Mouse (Mus musculus): Measurements from ENCODE around the gene Prkag1. TPM values are rescaled to one million over a fixed set of nuclear protein-coding genes. Genes with fewer than 3 reads are reported as not detected.

Gene Prkag1
- polyA plus RNA-seq, 1 experiment from 2014 or later = 85.9 TPM

DNA sequence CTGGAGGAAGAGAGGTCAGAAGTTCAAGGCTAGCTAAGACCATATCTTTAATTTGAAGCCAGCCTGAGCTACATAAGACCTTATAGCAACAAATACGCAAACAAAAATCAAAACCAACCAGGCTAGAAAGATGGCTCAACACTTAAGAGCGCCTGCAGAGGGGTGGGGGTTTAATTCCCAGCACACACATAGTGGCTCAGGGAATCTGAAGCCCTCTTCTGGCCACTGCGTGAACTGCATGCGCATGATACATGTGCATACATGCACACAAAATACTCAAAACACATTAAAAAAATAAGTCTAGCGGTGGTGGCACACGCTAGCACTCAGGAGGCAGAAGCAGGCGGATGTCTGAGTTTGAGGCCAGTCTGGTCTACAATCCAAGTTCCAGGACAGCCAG lies 45.6 kb downstream of the Prkag1 start:
- no peak for ATAC-seq (ENCODE audit: insufficient number of reproducible peaks, insufficient read depth, low FRiP score, low TSS enrichment)
- WGBS = 43% methylated on average over 7 of the region's 7 CpGs
- Histone ChIP-seq H3K27me3 (peaks cover 68% of the 10 kb centered on the region), H3K27ac (no peak overlapping the region), H3K9ac (no peak overlapping the region), H3K9me3 (no peaks in the 10 kb centered on the region), H3K4me3 (no peak overlapping the region), H3K4me2 (replicated peaks) (no peak overlapping the region), H3K36me3 (no peaks in the 10 kb centered on the region), H3K4me1 (peaks cover 7% of the 10 kb centered on the region; the same call in 1 of the 2 replicates)

GRCm38 (mm10) chr15:98781166-98781565 lies 50.2 kb downstream of the Prkag1 start:
- Histone ChIP-seq H3K27me3 (peaks cover 76% of the 10 kb centered on the region), H3K9me3 (no peaks in the 10 kb centered on the region), H3K4me2 (replicated peaks) (no peak overlapping the region), H3K9ac (no peak overlapping the region), H3K36me3 (no peaks in the 10 kb centered on the region), H3K4me1 (peaks cover 23% of the 10 kb centered on the region), H3K27ac (no peak overlapping the region), H3K4me3 (no peak overlapping the region)
- ATAC-seq (ENCODE audit: insufficient number of reproducible peaks, insufficient read depth, low FRiP score, low TSS enrichment) = no peak
- WGBS = 33% methylated on average over 6 of the region's 6 CpGs

DNA sequence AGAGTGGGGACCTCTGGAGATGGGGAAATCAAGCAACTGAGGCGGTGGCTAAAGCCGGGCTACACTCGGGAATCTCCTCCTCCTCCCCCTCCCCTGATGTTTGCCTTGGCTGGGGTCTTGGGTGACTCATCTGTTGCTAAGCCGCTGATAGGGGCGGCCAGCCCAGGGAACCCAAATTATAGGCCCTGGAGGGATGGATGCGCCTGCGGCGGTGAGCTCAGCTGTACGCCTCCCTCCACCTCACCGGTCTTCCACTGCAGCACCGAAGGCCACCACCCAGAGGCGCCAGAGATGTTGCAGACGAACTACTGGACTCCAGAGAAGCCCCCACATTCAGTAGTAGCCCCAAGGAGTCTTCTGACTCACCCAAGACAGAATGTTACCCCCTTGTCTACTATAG lies 50.7 kb downstream of the Prkag1 start:
- Histone ChIP-seq H3K9me3 (no peaks in the 10 kb centered on the region), H3K4me1 (peaks cover 28% of the 10 kb centered on the region), H3K4me2 (replicated peaks) (no peak overlapping the region), H3K27me3 (peaks cover 80% of the 10 kb centered on the region), H3K9ac (no peak overlapping the region), H3K36me3 (no peaks in the 10 kb centered on the region), H3K4me3 (no peak overlapping the region), H3K27ac (no peak overlapping the region)
- no peak for ATAC-seq (ENCODE audit: insufficient number of reproducible peaks, insufficient read depth, low FRiP score, low TSS enrichment)
- WGBS = under 1% methylated on average over 13 of the region's 13 CpGs

DNA sequence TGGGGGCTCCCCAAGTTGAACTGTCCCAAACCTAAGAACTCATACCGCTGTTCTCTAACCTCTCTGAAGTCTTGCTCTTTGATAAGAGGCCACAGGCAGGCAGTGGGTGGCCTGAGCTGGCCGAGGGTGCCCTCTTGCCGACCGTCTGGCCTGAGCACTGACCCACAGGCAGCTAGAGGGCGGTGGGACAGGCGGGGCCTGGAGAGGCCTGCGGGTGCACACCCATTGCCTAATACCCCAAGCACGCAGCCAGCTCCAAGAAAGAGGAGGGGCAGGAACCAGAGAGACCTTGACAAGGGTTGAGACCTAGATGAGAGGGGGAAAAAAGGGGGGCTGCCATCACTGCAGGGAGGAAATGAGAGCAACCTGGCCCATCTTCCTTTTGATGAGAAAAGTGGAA lies 51.2 kb downstream of the Prkag1 start:
- Histone ChIP-seq H3K9me3 (no peaks in the 10 kb centered on the region), H3K27ac (no peak overlapping the region), H3K9ac (no peak overlapping the region), H3K36me3 (no peaks in the 10 kb centered on the region), H3K4me1 (peaks cover 28% of the 10 kb centered on the region), H3K4me3 (no peak overlapping the region), H3K4me2 (replicated peaks) (no peak overlapping the region), H3K27me3 (peaks cover 83% of the 10 kb centered on the region)
- WGBS = under 1% methylated on average over 8 of the region's 8 CpGs
- ATAC-seq (ENCODE audit: insufficient number of reproducible peaks, insufficient read depth, low FRiP score, low TSS enrichment) = no peak

- Histone ChIP-seq H3K4me2 (replicated peaks) (no peak overlapping the region), H3K4me3 (no peak overlapping the region), H3K27me3 (peaks cover 89% of the 10 kb centered on the region), H3K27ac (no peak overlapping the region), H3K36me3 (no peaks in the 10 kb centered on the region), H3K4me1 (peaks cover 28% of the 10 kb centered on the region), H3K9ac (no peak overlapping the region), H3K9me3 (no peaks in the 10 kb centered on the region)
- WGBS = 0% methylated on average over 8 of the region's 11 CpGs
- ATAC-seq (ENCODE audit: insufficient number of reproducible peaks, insufficient read depth, low FRiP score, low TSS enrichment) = no peak
Measured at GRCm38 (mm10) chr15:98778806-98779205, 52.5 kb downstream of the Prkag1 start.

- Histone ChIP-seq H3K27ac (no peak overlapping the region), H3K4me3 (peak overlapping the region; percentile 27), H3K9ac (no peak overlapping the region), H3K36me3 (no peaks in the 10 kb centered on the region), H3K9me3 (no peaks in the 10 kb centered on the region), H3K27me3 (peaks cover 93% of the 10 kb centered on the region), H3K4me1 (peaks cover 28% of the 10 kb centered on the region), H3K4me2 (replicated peaks) (peak overlapping the region; percentile 41)
- ATAC-seq (ENCODE audit: insufficient number of reproducible peaks, insufficient read depth, low FRiP score, low TSS enrichment) = no peak
- 1% methylated on average over 25 of the region's 25 CpGs for WGBS
Measured at GRCm38 (mm10) chr15:98778191-98778770, 53.0 kb downstream of the Prkag1 start.

DNA sequence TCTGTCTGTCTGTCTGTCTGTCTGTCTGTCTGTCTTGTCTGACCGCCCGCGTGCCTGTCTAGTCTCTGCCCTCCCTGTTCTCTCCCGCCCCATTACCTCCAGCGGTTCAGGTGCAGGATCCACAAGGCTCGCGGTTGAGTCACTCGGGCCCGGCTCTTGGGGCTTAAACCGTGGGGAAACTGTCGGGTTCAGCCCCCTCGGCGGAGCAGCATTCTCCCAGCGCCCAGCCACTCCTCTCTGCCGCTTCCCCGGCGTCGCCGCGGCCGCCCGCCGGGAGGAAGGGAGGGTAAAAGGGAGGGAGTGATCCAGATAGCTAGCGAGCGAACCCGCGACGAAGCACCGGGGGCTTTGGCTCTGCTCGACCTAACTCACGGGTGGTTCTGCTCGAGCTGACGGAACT lies 53.6 kb downstream of the Prkag1 start, which contains the start of gene Wnt10b:
Gene Wnt10b, minus strand, starts transcription at position 389 of the 400 bp plus-strand sequence.
- Histone ChIP-seq H3K36me3 (no peaks in the 10 kb centered on the region), H3K4me1 (peaks cover 31% of the 10 kb centered on the region), H3K27ac (no peak within 1 kb of the TSS), H3K9me3 (no peaks in the 10 kb centered on the region), H3K4me2 (replicated peaks) (peak within 1 kb of the TSS; percentile 41), H3K4me3 (peak within 1 kb of the TSS; percentile 27), H3K27me3 (peaks cover 98% of the 10 kb centered on the region), H3K9ac (peak within 1 kb of the TSS; percentile 25; the same call in 1 of the 2 replicates)
- WGBS = 1% methylated on average over 33 of the region's 33 CpGs
- ATAC-seq (ENCODE audit: insufficient number of reproducible peaks, insufficient read depth, low FRiP score, low TSS enrichment) = no peak

DNA sequence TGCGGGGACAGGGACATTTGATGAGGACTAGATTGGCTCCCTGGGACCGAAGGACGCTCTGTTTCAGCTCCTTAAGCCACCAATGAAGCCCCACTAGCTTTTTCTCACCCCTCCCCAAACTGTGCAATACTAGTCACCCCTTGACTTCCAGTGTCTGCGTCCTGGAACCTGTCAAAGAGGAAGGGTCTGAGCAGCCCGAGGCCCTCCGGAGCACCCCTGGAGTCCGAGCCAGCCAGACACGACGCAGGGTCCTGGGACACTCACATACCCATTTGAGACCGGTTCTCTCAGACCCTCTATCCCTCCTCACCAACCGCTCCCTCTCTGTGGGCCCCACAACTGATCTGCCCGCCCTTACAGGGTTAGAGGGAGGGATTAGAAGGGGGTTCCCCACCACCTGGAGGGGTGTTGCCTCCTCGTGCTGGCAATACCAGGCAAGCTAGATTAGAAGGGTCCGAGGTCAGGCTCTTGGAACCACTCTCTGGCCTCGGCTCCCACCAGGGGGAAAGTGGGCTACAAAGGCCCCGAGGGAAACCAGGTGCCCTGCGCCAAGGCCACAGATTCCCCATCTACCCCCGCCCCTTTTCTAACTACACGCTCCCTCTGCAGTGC lies 54.2 kb downstream of the Prkag1 start:
- Histone ChIP-seq H3K4me2 (replicated peaks) (peak overlapping the region; percentile 41), H3K4me3 (peak overlapping the region; percentile 27), H3K27ac (no peak overlapping the region), H3K9ac (peak overlapping the region; percentile 25; the same call in 1 of the 2 replicates), H3K36me3 (no peaks in the 10 kb centered on the region), H3K4me1 (peaks cover 37% of the 10 kb centered on the region), H3K27me3 (peaks cover 98% of the 10 kb centered on the region), H3K9me3 (no peaks in the 10 kb centered on the region)
- 2% methylated on average over 19 of the region's 19 CpGs for WGBS
- ATAC-seq (ENCODE audit: insufficient number of reproducible peaks, insufficient read depth, low FRiP score, low TSS enrichment) = no peak

- peak; percentile 59; the same call in 1 of the 2 replicates for ATAC-seq (ENCODE audit: insufficient number of reproducible peaks, insufficient read depth, low FRiP score, low TSS enrichment)
- peaks cover 97% of the 10 kb centered on the region for H3K27me3 ChIP-seq
- H3K9me3 ChIP-seq = no peaks in the 10 kb centered on the region
- WGBS = 1% methylated on average over 62 of the region's 62 CpGs
- H3K4me3 ChIP-seq = peak overlapping the region; percentile 27
- peaks cover 38% of the 10 kb centered on the region for H3K4me1 ChIP-seq
- H3K27ac ChIP-seq = no peak overlapping the region
- peak overlapping the region; percentile 37 for H3K4me2 ChIP-seq (replicated peaks)
- H3K9ac ChIP-seq = peak overlapping the region; percentile 25; the same call in 1 of the 2 replicates
- no peaks in the 10 kb centered on the region for H3K36me3 ChIP-seq
Measured at GRCm38 (mm10) chr15:98776280-98777004, 54.9 kb downstream of the Prkag1 start.

DNA sequence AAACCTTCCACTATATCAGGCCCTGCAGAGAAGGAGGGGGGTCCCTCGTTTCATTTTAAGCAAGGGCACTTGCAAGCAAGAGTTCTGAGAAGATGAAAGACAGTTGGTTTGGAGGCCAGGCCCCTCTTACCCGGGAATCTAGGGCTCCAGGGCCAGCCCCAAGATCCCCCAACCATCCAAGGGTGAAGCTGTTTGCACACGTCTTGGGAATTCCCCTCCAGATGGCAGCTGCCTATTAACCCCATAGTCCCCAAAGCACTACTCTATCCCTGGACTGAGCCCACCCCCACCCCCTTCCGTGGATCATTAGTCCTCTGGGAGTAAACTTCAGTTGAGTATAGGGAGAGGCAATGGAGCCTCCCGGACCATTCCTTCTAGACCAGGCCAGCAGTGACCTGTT lies 55.8 kb downstream of the Prkag1 start:
- ATAC-seq (ENCODE audit: insufficient number of reproducible peaks, insufficient read depth, low FRiP score, low TSS enrichment) = no peak
- no peak overlapping the region for H3K27ac ChIP-seq
- peaks cover 38% of the 10 kb centered on the region for H3K4me1 ChIP-seq
- WGBS = 3% methylated on average over 5 of the region's 5 CpGs
- no peak overlapping the region for H3K4me2 ChIP-seq (replicated peaks)
- peaks cover 97% of the 10 kb centered on the region for H3K27me3 ChIP-seq
- no peak overlapping the region for H3K9ac ChIP-seq
- no peak overlapping the region for H3K4me3 ChIP-seq
- H3K36me3 ChIP-seq = no peaks in the 10 kb centered on the region
- H3K9me3 ChIP-seq = no peaks in the 10 kb centered on the region

GRCm38 (mm10) chr15:98774096-98774495 lies 57.2 kb downstream of the Prkag1 start:
- H3K9ac ChIP-seq = no peak overlapping the region
- no peak for ATAC-seq (ENCODE audit: insufficient number of reproducible peaks, insufficient read depth, low FRiP score, low TSS enrichment)
- no peak overlapping the region for H3K4me2 ChIP-seq (replicated peaks)
- no peaks in the 10 kb centered on the region for H3K9me3 ChIP-seq
- no peaks in the 10 kb centered on the region for H3K36me3 ChIP-seq
- H3K4me3 ChIP-seq = no peak overlapping the region
- WGBS = 13% methylated on average over 15 of the region's 15 CpGs
- peaks cover 34% of the 10 kb centered on the region for H3K4me1 ChIP-seq
- no peak overlapping the region for H3K27ac ChIP-seq
- H3K27me3 ChIP-seq = peaks cover 95% of the 10 kb centered on the region
